Mouse (Mus musculus) kidney, embryonic 16.5 days (tissue): ENCODE data around the gene Sh3rf1. TPM values are rescaled to one million over a fixed set of nuclear protein-coding genes. Genes with fewer than 3 reads are reported as not detected.
"Not testable (repeated sequence)": the region's sequence is repeated elsewhere in the genome, so short reads cannot be mapped to it uniquely, and the experiment has no call there.

Experiments used
- ATAC-seq: fragments of 200-750 bp; cut with Nextera tagmentation; 2 replicates; pipeline ENCODE4 v1.8.0; 2017; ENCODE audit warnings: moderate TSS enrichment; ENCODE audit not compliant: low FRiP score, low TSS enrichment
- H3K27ac ChIP-seq: fragments of 300-500 bp; sonication (generic); 2 replicates; pipeline ENCODE4 v1.5.1; 2014; ENCODE audit warnings: low read length
- H3K27me3 ChIP-seq: fragments of 300-500 bp; sonication (generic); 2 replicates; pipeline ENCODE4 v1.6.1; 2014; ENCODE audit warnings: low read length, control low read depth, mixed read lengths; ENCODE audit not compliant: insufficient read depth
- H3K36me3 ChIP-seq: fragments of 300-500 bp; sonication (generic); 2 replicates; pipeline ENCODE4 v1.6.1; 2014; ENCODE audit warnings: low read length, control low read depth, mixed read lengths; ENCODE audit not compliant: insufficient read depth
- H3K4me1 ChIP-seq: fragments of 300-500 bp; sonication (generic); 2 replicates; pipeline ENCODE4 v1.6.1; 2014; ENCODE audit warnings: low read length, control low read depth, mixed read lengths; ENCODE audit not compliant: insufficient read depth
- H3K4me2 ChIP-seq: fragments of 300-500 bp; sonication (generic); replicated peaks from 2 replicates; pipeline ENCODE4 v1.6.1; 2014; ENCODE audit warnings: low read depth, low read length
- H3K4me3 ChIP-seq: fragments of 300-500 bp; sonication (generic); 2 replicates; pipeline ENCODE4 v1.5.1; 2014; ENCODE audit warnings: mild to moderate bottlenecking, low read length
- H3K9ac ChIP-seq: fragments of 300-500 bp; sonication (generic); replicated peaks from 2 replicates; pipeline ENCODE4 v1.6.1; 2014; ENCODE audit warnings: low read length
- H3K9me3 ChIP-seq: fragments of 300-500 bp; sonication (generic); 2 replicates; pipeline ENCODE4 v1.6.1; 2016; ENCODE audit warnings: low read length, control low read depth
- WGBS: fragments of 180-500 bp; shearing (Covaris S2); extraction: QIAGEN DNeasy Blood & Tissue Kit; methylation state at CpG from one replicate; pipeline ENCODE4 v1.1.7; 2014; 5-methylcytosine and 5-hydroxymethylcytosine counted together
- polyA plus RNA-seq: library from polyadenylated mRNA; unstranded; fragments of >200 nt; fragmentation: Nextera tagmentation; extraction: Ambion mirVana; gene quantifications from 2 replicates; pipeline ENCODE4 v1.2.1, GENCODE M21; 2015

Sh3rf1 gene
- polyA plus RNA-seq, 1 experiment from 2014 or later, result 23.3 TPM

DNA sequence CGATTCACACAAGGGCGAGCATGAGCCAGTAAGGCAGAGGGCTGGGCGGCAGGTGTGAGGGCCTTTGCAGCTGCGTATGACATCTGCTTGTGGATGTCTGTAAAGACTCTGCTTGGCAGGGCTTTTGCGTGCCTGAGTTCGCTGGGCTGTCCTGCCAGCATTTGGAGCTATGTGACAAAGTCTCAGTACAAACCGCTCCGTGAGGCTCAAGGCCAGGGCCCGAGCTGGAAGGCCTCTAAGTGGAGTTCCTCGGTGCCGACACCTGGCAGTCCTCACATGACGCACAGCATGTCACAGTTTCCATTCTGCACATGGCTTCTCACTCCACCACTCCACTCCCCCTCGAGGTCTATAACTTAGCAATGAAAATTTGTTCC, 167.4 kb downstream of the Sh3rf1 start:
- H3K27ac ChIP-seq, result peak overlapping the region; percentile 38; the same call in 1 of the 2 replicates
- no peak overlapping the region for H3K4me3 ChIP-seq
- H3K27me3 ChIP-seq, result no peaks in the 10 kb centered on the region
- peaks cover 23% of the 10 kb centered on the region for H3K36me3 ChIP-seq
- no peaks in the 10 kb centered on the region for H3K9me3 ChIP-seq
- no peak overlapping the region for H3K9ac ChIP-seq
- H3K4me2 ChIP-seq, result no peak overlapping the region
- WGBS, result 72% methylated on average over 13 of the region's 13 CpGs
- peak; percentile 36 for ATAC-seq
- peaks cover 31% of the 10 kb centered on the region for H3K4me1 ChIP-seq

DNA sequence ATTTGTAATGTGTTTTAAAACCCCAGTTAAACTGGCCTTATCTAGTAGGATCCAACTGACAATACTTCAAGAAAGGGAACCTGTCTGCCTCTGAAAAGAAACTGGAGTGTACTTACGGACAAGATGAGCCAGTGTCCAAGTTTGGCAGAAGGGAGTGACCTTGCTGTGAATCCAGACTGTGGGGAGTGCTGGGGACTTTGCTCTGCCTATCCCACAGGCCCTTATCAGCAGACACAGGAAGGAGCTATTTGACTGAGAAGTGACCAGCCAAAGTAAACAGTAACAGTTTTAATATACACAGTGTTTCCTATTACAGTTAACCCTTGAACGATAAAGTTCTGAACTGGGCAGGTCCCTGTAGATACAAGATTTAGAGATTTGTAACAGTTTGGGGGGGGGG, 173.5 kb downstream of the Sh3rf1 start:
- WGBS, result 40% methylated on average over 2 of the region's 2 CpGs
- no peak overlapping the region for H3K9ac ChIP-seq
- peaks cover 18% of the 10 kb centered on the region for H3K36me3 ChIP-seq
- peak; percentile 74 for ATAC-seq
- peak overlapping the region; percentile 43; the same call in 1 of the 2 replicates for H3K27ac ChIP-seq
- H3K9me3 ChIP-seq, result no peaks in the 10 kb centered on the region
- H3K27me3 ChIP-seq, result no peaks in the 10 kb centered on the region
- peaks cover 22% of the 10 kb centered on the region for H3K4me1 ChIP-seq
- no peak overlapping the region; the same call in 1 of the 2 replicates for H3K4me2 ChIP-seq
- H3K4me3 ChIP-seq, result no peak overlapping the region

DNA sequence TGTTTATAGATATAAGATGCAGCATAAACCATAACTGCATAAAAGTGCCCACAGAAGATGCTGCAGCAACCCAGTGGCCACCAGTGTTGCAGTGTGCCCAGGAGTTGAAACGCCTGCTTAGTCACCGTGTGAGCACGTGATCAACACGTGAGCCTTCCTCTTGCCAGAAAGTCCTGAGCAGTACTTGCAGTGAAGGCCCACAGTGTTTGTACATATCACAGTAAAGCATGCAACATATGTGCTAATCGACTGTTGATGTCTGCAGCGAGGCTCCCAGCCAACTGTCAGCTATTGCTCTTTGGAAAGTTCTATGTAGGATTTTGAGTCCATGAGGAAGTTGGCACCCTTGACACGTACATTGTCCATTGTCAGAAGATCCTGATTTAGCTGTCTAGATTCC, 174.1 kb downstream of the Sh3rf1 start:
- H3K27me3 ChIP-seq, result no peaks in the 10 kb centered on the region
- no peak overlapping the region for H3K4me3 ChIP-seq
- peak; percentile 64; the same call in 1 of the 2 replicates for ATAC-seq
- H3K4me1 ChIP-seq, result peaks cover 21% of the 10 kb centered on the region
- H3K9ac ChIP-seq, result no peak overlapping the region
- no peak overlapping the region for H3K4me2 ChIP-seq
- peaks cover 18% of the 10 kb centered on the region for H3K36me3 ChIP-seq
- peak overlapping the region; percentile 46 for H3K27ac ChIP-seq
- 59% methylated on average over 7 of the region's 7 CpGs for WGBS
- H3K9me3 ChIP-seq, result no peaks in the 10 kb centered on the region

DNA sequence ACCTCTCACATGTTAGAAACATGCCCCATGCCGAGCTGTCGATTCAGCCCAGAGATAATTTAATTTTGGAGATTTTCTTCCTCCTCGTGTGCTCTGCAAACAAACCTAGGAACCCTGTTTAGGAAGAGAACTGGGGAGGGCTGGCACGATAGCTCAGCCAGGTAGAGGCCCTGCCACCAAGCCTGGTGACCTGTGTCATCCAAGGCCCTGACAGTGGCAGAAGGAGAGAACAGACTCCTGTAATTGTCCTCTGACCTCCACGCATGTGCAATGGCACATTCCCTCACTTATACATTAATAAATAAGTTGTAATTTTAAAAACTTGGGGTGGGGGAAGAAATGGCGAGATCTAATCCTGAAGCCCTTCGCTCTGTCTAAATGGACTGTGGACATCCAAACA, 179.2 kb downstream of the Sh3rf1 start:
- ATAC-seq, result no peak
- no peaks in the 10 kb centered on the region for H3K9me3 ChIP-seq
- WGBS, result 80% methylated on average over 7 of the region's 7 CpGs
- no peak overlapping the region for H3K4me2 ChIP-seq
- peak overlapping the region; percentile 53; the same call in 1 of the 2 replicates for H3K27ac ChIP-seq
- no peaks in the 10 kb centered on the region for H3K27me3 ChIP-seq
- H3K9ac ChIP-seq, result no peak overlapping the region
- peaks cover 27% of the 10 kb centered on the region for H3K4me1 ChIP-seq
- no peak overlapping the region for H3K4me3 ChIP-seq
- H3K36me3 ChIP-seq, result no peaks in the 10 kb centered on the region

DNA sequence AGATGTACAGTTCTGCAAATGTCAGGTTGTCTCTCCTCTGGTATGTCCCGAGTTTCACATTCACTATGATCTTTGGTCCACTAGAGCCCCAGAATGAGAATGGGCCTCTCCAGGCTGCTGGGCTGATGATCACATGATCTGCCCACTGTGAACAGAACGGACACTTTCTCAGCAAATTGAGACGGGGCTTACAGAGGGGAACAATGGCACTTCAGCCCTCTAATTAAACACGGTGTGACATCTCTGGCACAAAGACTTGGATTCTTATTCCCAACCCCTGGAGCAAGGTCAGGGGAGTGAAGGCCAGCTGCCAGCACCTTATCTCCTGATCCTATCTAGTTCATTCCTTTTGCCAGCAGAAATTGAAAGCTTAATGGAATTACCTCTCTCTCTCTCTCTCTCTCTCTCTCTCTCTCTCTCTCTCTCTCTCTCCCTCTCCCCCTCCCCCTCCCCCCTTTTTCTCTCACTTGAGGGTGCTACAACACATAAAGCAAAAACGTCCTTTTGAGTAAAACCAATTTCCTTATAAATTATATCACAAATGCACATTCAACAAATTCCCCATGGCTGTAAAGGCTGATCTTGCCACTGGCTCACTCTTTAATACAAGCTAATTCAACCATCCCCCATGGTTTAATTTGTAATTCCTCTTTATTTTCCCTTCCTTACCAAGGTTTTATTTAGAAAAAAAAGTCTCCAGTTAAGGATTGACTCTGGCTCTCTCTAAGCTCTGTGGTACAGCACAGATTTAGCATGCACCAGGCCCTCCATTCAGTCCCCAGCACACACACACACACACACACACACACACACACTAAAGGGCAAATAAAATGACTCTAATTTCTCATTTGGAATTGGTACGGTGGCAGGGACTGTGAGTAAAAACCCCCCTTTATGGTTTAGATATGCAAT, 179.8 kb downstream of the Sh3rf1 start:
- Histone ChIP-seq H3K4me1 (peaks cover 25% of the 10 kb centered on the region), H3K9ac (no peak overlapping the region), H3K9me3 (no peaks in the 10 kb centered on the region), H3K36me3 (no peaks in the 10 kb centered on the region), H3K4me2 (no peak overlapping the region), H3K27ac (peak overlapping the region; percentile 53; the same call in 1 of the 2 replicates), H3K27me3 (no peaks in the 10 kb centered on the region), H3K4me3 (no peak overlapping the region)
- 18% methylated on average over 6 of the region's 6 CpGs for WGBS
- ATAC-seq, result peak; percentile 75; the same call in 1 of the 2 replicates

DNA sequence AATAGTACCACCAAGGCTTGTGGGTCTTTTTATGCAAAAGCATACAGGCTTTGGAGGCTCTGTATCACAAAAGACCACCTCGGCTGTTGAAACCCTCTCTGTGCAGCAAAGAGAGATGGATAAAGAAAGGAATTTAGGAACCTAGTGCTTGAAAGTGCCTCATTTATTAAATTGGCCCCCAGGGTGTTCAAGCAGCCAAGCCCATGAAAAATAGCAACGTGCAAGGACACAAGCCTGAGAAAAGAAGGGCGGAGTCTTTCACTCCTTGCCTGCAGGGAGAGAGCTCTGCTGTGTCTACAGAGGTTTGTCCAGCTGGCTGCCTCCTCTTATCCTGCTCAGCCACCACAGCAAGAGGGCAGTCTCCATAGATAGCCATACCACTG, 180.5 kb downstream of the Sh3rf1 start:
- peak; percentile 66 for ATAC-seq
- Histone ChIP-seq H3K4me3 (no peak overlapping the region), H3K4me2 (no peak overlapping the region), H3K27ac (peak overlapping the region; percentile 53; the same call in 1 of the 2 replicates), H3K9me3 (no peaks in the 10 kb centered on the region), H3K27me3 (no peaks in the 10 kb centered on the region), H3K4me1 (peaks cover 21% of the 10 kb centered on the region), H3K36me3 (no peaks in the 10 kb centered on the region), H3K9ac (no peak overlapping the region)
- 43% methylated on average over 3 of the region's 3 CpGs for WGBS

DNA sequence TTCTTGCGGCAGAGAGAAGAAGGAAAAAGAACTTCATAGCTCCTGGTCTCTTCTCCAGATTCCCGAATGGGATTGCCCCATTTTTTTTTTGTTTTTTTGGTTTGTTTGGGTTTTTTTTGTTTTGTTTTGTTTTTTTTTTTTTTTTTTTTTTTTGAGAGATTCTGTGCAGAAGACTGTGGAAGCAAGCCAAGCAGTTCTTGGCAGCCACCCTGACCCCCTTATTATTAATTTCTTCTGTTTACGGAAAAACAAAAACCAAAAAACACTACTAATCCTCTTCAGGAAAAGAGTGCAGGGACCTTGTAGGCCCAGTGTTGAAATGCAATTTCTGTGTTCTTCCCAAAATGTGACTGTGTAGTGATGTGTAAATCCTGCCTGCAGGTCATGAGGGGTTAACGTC, 185.4 kb downstream of the Sh3rf1 start:
- Histone ChIP-seq H3K27me3 (no peaks in the 10 kb centered on the region), H3K9me3 (no peaks in the 10 kb centered on the region), H3K4me3 (no peak overlapping the region), H3K36me3 (no peaks in the 10 kb centered on the region), H3K4me2 (no peak overlapping the region), H3K9ac (no peak overlapping the region), H3K4me1 (peaks cover 2% of the 10 kb centered on the region; the same call in 1 of the 2 replicates), H3K27ac (no peak overlapping the region)
- 65% methylated on average over 4 of the region's 4 CpGs for WGBS
- ATAC-seq, result no peak

DNA sequence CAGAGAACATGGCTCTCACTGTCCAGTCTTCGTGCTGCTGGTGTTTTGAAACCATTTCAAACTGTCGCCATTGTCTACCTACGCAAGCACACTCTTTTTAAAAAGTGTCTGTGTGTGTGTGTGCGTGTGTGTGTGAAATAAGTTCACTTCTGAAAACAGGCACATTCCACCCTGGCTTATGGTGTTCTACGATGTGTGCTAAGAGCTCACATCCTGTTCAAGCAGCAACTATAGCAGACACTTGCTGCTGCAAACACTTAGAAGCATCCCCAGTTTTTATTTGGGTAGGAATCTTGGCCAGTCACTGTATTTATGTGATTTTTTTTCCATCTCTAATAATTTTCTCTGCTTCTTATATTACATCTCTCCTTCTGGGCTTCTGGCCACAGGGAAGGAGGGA, 186.0 kb downstream of the Sh3rf1 start:
- not testable (repeated sequence) for H3K9ac ChIP-seq, ATAC-seq, H3K27me3 ChIP-seq, H3K4me3 ChIP-seq, H3K36me3 ChIP-seq, H3K27ac ChIP-seq, H3K4me1 ChIP-seq, H3K9me3 ChIP-seq, H3K4me2 ChIP-seq
- WGBS, result 79% methylated on average over 5 of the region's 5 CpGs

DNA sequence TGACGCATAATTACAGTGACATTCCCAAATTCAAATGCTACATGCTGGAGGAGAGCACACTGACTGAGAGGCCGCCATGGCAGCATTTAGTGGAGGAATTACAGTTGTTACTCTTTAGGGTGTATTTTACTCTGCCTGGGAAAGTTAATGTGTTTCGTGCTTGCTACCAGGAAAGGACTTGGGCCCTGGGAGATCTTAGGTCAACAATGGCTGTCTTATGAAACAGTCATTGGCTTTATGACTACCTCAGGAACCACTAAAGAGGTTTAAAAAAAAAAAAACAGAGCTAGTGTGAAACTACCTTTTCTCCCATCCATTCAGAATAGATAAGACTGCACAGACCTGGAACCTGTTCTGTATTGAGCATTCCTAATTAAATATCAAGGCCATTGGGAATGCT, 195.8 kb downstream of the Sh3rf1 start:
- WGBS, result 77% methylated on average over 3 of the region's 3 CpGs
- Histone ChIP-seq H3K36me3 (no peaks in the 10 kb centered on the region), H3K27ac (peak overlapping the region; percentile 6; the same call in 1 of the 2 replicates), H3K4me1 (peaks cover 6% of the 10 kb centered on the region; the same call in 1 of the 2 replicates), H3K9ac (no peak overlapping the region), H3K9me3 (no peaks in the 10 kb centered on the region), H3K4me2 (no peak overlapping the region), H3K4me3 (no peak overlapping the region), H3K27me3 (no peaks in the 10 kb centered on the region)
- no peak for ATAC-seq

DNA sequence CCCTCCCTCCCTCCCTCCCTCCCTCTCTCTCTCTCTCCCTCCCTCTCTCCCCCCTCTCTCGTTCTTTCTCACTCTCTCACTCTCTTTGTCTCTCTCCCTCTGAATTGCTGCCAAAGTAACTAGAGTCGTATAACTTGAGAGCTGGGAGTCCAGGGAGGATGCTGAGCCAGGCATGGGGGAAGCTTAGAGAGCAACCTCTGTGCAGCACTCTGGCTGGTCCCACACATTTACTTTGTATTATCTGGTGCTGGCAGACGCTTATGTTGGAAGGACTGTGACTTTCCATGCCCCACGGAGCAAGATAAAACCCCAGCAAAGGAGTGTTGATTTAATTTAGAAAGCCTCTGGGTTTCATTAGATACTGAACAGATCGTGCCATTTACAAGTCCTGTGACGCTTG, 196.5 kb downstream of the Sh3rf1 start:
- H3K27me3 ChIP-seq, result no peaks in the 10 kb centered on the region
- peaks cover 6% of the 10 kb centered on the region; the same call in 1 of the 2 replicates for H3K4me1 ChIP-seq
- ATAC-seq, result 0 out of 2 replicates have a peak, but pooled peaks have one; percentile 41
- no peaks in the 10 kb centered on the region for H3K36me3 ChIP-seq
- H3K4me2 ChIP-seq, result no peak overlapping the region
- WGBS, result 14% methylated on average over 6 of the region's 6 CpGs
- no peaks in the 10 kb centered on the region for H3K9me3 ChIP-seq
- no peak overlapping the region for H3K4me3 ChIP-seq
- H3K9ac ChIP-seq, result no peak overlapping the region
- no peak overlapping the region for H3K27ac ChIP-seq
